Mouse (Mus musculus): ENCODE results near the gene Ankrd1.

- no peak for TF ChIP-seq CTCF (IDR thresholded peaks at IDR 0.05; ENCODE audit: low read depth, low read length)
- TF ChIP-seq GATA1 (IDR thresholded peaks at IDR 0.05; ENCODE audit: borderline replicate concordance, low read length), result no peak
Measured at GRCm38 (mm10) chr19:36098916-36099315, 21.0 kb downstream of the Ankrd1 start.
